ENCODE assay signal across 8 mouse cellular contexts in the genomic region with DNA sequence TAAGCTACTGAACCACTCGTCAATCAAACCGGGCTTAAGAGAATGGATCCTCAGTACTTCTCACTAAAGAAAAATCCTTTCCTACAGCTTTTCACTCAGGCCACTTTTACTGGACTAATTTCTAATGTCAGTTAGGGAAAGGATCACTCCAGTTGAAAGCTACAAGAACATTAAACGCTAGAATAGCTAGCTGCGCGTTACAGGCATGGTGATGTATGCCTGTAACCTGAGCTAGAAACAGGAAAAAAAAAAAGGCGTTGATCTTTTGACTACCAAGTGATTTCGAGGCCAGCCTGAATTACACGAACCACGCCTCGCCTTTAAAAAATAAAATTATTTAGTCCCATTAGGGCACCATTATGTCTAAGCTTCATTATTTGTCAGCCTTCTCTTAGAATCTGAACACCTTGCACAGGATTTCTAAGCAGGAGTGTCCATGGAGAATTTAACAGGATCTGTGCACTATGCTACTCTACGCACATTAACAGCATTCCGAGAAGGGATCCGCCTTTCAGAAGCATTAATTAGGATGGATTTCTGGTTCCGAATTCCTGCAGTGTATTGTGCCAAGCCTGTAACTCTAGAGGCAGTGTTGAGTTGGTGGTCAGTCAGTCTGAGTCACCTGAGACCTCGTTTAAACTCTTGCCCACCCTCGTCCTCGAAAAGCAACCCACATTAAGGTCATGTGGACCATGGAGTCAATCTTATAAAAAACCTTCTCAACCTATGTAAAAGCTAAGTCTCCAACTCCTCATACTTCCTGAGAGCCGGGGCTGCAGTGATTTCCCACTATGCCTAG. TPM values are rescaled to one million over a fixed set of nuclear protein-coding genes. Genes with fewer than 3 reads are reported as not detected.
DNase-seq lines count a peak whose midpoint lies in the region; ATAC-seq lines count a peak whose summit lies in the region.

No protein-coding gene starts in this region.

- peak overlapping the region; percentile 83 for H3K27ac ChIP-seq in kidney, embryonic 14.5 days (ENCODE audit: low read depth, low read length)

- H3K36me3 ChIP-seq in kidney, embryonic 14.5 days (ENCODE audit: control insufficient read depth, insufficient read depth, low read length), result peaks cover 10% of the 10 kb centered on the region; the same call in 1 of the 2 replicates
- H3K36me3 ChIP-seq in megakaryocyte, embryonic 14.5 days (replicated peaks; ENCODE audit: low read length), result peaks cover 50% of the 10 kb centered on the region

- H3K4me1 ChIP-seq in kidney, embryonic 14.5 days (ENCODE audit: control insufficient read depth, insufficient read depth, low read length), result peaks cover 46% of the 10 kb centered on the region
- peaks cover 71% of the 10 kb centered on the region for H3K4me1 ChIP-seq in megakaryocyte, embryonic 14.5 days

- peak overlapping the region; percentile 86 for H3K4me2 ChIP-seq in kidney, embryonic 14.5 days (replicated peaks; ENCODE audit: low read depth, low read length)

- H3K4me3 ChIP-seq in kidney, embryonic 14.5 days (ENCODE audit: low read length), result peak overlapping the region; percentile 49
- peak overlapping the region; percentile 92 for H3K4me3 ChIP-seq in megakaryocyte, embryonic 14.5 days (replicated peaks)

- no peaks in the 10 kb centered on the region for H3K9me3 ChIP-seq in kidney, embryonic 14.5 days (ENCODE audit: control insufficient read depth, low read length)
- H3K9me3 ChIP-seq in megakaryocyte, embryonic 14.5 days, result no peaks in the 10 kb centered on the region

- intact Hi-C loops in heart, postnatal 10 days (cut with DNase I), result loop anchor here (1.0 to 10.0 kb wide), 3 partner anchors 14 to 236 kb away; no protein-coding TSS in a partner anchor
- intact Hi-C loops in left cerebral cortex, postnatal 10 days (cut with DNase I), result loop anchor here (5.0 kb wide), 1 partner anchor 43 kb away; no protein-coding TSS in a partner anchor

- peak overlapping the region; percentile 56 for H3K9ac ChIP-seq in kidney, embryonic 14.5 days (ENCODE audit: low read depth, low read length)

- no peaks in the 10 kb centered on the region for H3K27me3 ChIP-seq in kidney, embryonic 14.5 days (ENCODE audit: control insufficient read depth, insufficient read depth, low read length)
- no peaks in the 10 kb centered on the region for H3K27me3 ChIP-seq in megakaryocyte, embryonic 14.5 days (replicated peaks)

- WGBS in kidney, embryonic 14.5 days, result 2% methylated on average over 18 of the region's 18 CpGs

- no peak for DNase-seq in kidney, adult 18-20 months
- peak; percentile 48 for DNase-seq in ZHBTc4 (ENCODE audit: low read depth, low spot score)
- DNase-seq in heart, postnatal 10 days, result peak; percentile 25 to 34
- DNase-seq in left cerebral cortex, postnatal 10 days (ENCODE audit: extremely low spot score in 1 of 2, low spot score in 2 of 2), result no peak
- no peak for DNase-seq in kidney, adult 11 months
- DNase-seq in thymus, postnatal 14 days, result no peak

- ATAC-seq in kidney, embryonic 14.5 days (ENCODE audit: low FRiP score, low TSS enrichment), result peak; percentile 17

RNA-seq across cellular contexts. Expression of a gene that starts 15.2 kb away (rescaled TPM):
- polyA plus RNA-seq in kidney, embryonic 14.5 days (2014; fragmentation: Nextera tagmentation; extraction: Ambion mirVana), result 76.5 and 81.6 TPM in 2 replicates
- total RNA-seq in heart, postnatal 10 days (2021), result 10 to 100 TPM; 57.9 to 66.5 TPM
- polyA plus RNA-seq in megakaryocyte, embryonic 14.5 days (2012; ENCODE audit: insufficient read depth, low replicate concordance), result 4.6 and 6.2 TPM in 2 replicates
- 100 to 1,000 TPM; 126 TPM for total RNA-seq in left cerebral cortex, postnatal 10 days (2021)

Comparison
In these comparisons a context has a peak if more than half of its experiments do, and no peak if none do; other contexts are left out.
1. DNase-seq: peak in ZHBTc4 (single experiment) and heart, postnatal 10 days (2 of 2); none in kidney, adult 18-20 months (single experiment), left cerebral cortex, postnatal 10 days (0 of 2), kidney, adult 11 months (single experiment) and thymus, postnatal 14 days (single experiment).